Mouse (Mus musculus) liver, adult 2 months (tissue): ENCODE measurements around the gene Ptprn2. TPM values are rescaled to one million over a fixed set of nuclear protein-coding genes. Genes with fewer than 3 reads are reported as not detected.

Experiments
- DNase-seq: peaks from one replicate; pipeline ENCODE4 v3.0.0-alpha.2; 2011; ENCODE audit warnings: low read depth, low spot score; ENCODE audit errors: extremely low read depth
- H3K27ac ChIP-seq: fragments of 200-500 bp; replicated peaks from 2 replicates; pipeline ENCODE4 v1.5.1; 2012; ENCODE audit warnings: low read depth, mild to moderate bottlenecking, control low read depth, inconsistent platforms, low read length; ENCODE audit not compliant: insufficient read depth
- H3K27me3 ChIP-seq: fragments of 200-500 bp; 2 replicates; pipeline ENCODE4 v1.6.1; 2012; ENCODE audit warnings: mild to moderate bottlenecking, moderate library complexity, low read length, inconsistent platforms; ENCODE audit not compliant: control insufficient read depth, insufficient read depth
- H3K36me3 ChIP-seq: fragments of 200-500 bp; 2 replicates; pipeline ENCODE4 v1.6.1; 2012; ENCODE audit warnings: low read length, inconsistent platforms; ENCODE audit not compliant: control insufficient read depth, insufficient read depth
- H3K4me1 ChIP-seq: fragments of 200-500 bp; 2 replicates; pipeline ENCODE4 v1.6.1; 2011; ENCODE audit warnings: low read length; ENCODE audit not compliant: control insufficient read depth, insufficient read depth
- H3K4me3 ChIP-seq: fragments of 200-500 bp; 2 replicates; pipeline ENCODE4 v1.5.1; 2011; ENCODE audit warnings: low read depth, mild to moderate bottlenecking, control low read depth, low read length, moderate library complexity; ENCODE audit not compliant: insufficient read depth
- H3K79me2 ChIP-seq: fragments of 200-500 bp; 2 replicates; pipeline ENCODE4 v1.6.1; 2012; ENCODE audit warnings: inconsistent platforms, mild to moderate bottlenecking, low read length, moderate library complexity; ENCODE audit not compliant: control insufficient read depth, insufficient read depth
- H3K9ac ChIP-seq: fragments of 200-500 bp; 2 replicates; pipeline ENCODE4 v1.6.1; 2012; ENCODE audit warnings: low read depth, mild to moderate bottlenecking, control low read depth, inconsistent platforms, low read length
- CTCF ChIP-seq: fragments of 200-500 bp; IDR thresholded peaks from 2 replicates; pipeline ENCODE4 v1.5.1; 2011; ENCODE audit warnings: low read depth, low read length, control low read depth
- POLR2A ChIP-seq: fragments of 200-500 bp; IDR thresholded peaks from 2 replicates; pipeline ENCODE4 v1.6.1; 2011; ENCODE audit warnings: low read length, control low read depth; ENCODE audit not compliant: insufficient read depth; ENCODE audit errors: extremely low read depth
- WGBS: fragments of 180-500 bp; shearing (Covaris S2); methylation state at CpG from one replicate; pipeline ENCODE4 v1.1.7; 2018; 5-methylcytosine and 5-hydroxymethylcytosine counted together
- polyA plus RNA-seq: library from polyadenylated mRNA; depleted of rRNA; stranded (reverse); fragments of >200 nt; gene quantifications from 2 replicates; pipeline ENCODE4 v1.2.3, GENCODE M21; 2012
- total RNA-seq: library from RNA; depleted of rRNA; stranded (reverse); fragments of >200 nt; gene quantifications from 2 replicates; pipeline ENCODE4 v1.2.3, GENCODE M21; 2014

The Ptprn2 gene
- total and polyA plus RNA-seq, 2 experiments = 0.06 TPM; not detected in 1

DNA sequence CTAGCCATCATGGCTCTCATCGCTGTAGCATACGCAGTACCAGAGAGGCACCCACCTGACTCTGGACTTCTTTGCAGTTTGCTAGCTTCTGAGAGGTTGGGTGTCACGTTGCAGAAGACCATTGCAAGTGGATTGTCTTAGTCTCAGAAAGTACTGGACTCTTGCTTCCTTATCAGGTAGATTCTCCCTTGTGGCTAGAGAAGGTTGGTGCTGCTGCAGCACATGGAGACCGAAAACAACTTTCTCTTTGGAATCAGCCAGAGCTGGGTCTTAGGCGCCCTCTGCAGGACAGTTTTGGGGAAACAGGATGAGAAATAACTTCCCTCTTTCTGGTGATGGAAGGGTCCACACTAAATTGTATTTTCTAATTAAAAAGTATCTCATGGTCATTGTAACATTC is 134.3 kb downstream of the Ptprn2 start:
- peak; percentile 26 for DNase-seq
- H3K4me3 ChIP-seq = no peak overlapping the region
- H3K9ac ChIP-seq = no peak overlapping the region
- H3K79me2 ChIP-seq = no peaks in the 10 kb centered on the region
- no peaks in the 10 kb centered on the region for H3K36me3 ChIP-seq
- H3K4me1 ChIP-seq = no peaks in the 10 kb centered on the region
- H3K27me3 ChIP-seq = no peaks in the 10 kb centered on the region
- H3K27ac ChIP-seq = no peak overlapping the region
- 39% methylated on average over 5 of the region's 5 CpGs for WGBS
- peak; percentile 69 for TF ChIP-seq CTCF
- TF ChIP-seq POLR2A = no peak

DNA sequence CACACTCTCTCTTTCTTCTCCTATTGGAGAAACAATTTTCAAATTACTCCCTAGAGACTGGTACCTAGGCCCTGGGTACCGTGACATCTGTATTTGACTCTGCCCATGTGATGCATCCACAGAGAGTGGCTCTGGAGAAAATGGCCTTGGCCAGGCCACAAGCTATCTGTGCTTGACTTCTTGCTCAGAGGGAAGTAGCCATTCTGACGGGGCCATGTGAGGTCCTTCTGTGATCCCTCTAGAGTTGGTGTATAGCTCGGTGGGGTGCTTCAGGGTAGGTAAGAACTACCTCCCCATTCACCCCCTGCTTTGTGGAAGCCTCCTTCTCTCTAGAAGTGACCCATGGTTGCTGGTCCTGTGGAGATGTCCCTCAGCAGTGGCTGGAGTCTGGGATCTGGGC is 134.8 kb downstream of the Ptprn2 start:
- H3K27ac ChIP-seq = no peak overlapping the region
- H3K4me3 ChIP-seq = no peak overlapping the region
- 78% methylated on average over 3 of the region's 3 CpGs for WGBS
- no peak overlapping the region for H3K9ac ChIP-seq
- TF ChIP-seq POLR2A = no peak
- TF ChIP-seq CTCF = no peak
- H3K27me3 ChIP-seq = 0 out of 2 replicates have a peak, but pooled peaks cover under 1% of the 10 kb centered on the region
- DNase-seq = no peak
- no peaks in the 10 kb centered on the region for H3K36me3 ChIP-seq
- no peaks in the 10 kb centered on the region for H3K79me2 ChIP-seq
- no peaks in the 10 kb centered on the region for H3K4me1 ChIP-seq

DNA sequence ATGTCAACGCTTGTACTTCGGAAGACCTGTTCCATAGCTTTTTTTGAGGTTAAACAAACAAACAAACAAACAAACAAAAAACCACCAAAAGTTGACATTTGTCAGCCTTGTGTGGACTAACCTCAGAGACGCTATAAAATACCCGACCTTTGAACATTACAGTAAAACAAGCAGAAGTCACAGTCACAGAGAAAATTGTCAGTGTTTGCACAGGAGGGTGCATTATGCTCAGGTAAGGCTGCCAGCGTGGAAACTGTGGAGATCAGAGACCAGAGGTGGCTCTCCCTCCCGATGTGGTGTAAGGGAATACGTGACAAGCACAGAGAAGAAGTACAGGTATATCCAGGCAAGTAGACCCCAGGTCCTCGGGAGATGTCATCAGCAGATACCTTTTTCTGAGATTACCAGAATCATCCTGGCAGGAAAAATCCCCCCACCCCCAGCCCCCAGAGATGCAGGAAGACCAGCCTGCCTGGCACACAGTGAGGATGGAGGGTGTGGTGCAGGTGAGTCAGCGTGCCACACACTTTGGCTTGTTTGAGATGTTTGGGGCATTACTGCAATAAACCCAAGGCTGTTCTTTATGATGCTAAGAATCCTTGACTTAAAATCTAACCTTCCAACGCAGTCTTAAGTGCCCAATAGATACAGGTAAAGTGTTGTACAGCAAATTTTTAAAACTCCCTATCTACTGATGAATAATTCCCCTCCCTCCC is 136.0 kb downstream of the Ptprn2 start:
- Histone ChIP-seq H3K27me3 (0 out of 2 replicates have a peak, but pooled peaks cover 2% of the 10 kb centered on the region), H3K36me3 (no peaks in the 10 kb centered on the region), H3K27ac (no peak overlapping the region), H3K9ac (no peak overlapping the region), H3K4me1 (peaks cover 2% of the 10 kb centered on the region; the same call in 1 of the 2 replicates), H3K79me2 (no peaks in the 10 kb centered on the region), H3K4me3 (no peak overlapping the region)
- DNase-seq = no peak
- WGBS = 56% methylated on average over 10 of the region's 10 CpGs
- no peak for TF ChIP-seq CTCF
- TF ChIP-seq POLR2A = no peak

DNA sequence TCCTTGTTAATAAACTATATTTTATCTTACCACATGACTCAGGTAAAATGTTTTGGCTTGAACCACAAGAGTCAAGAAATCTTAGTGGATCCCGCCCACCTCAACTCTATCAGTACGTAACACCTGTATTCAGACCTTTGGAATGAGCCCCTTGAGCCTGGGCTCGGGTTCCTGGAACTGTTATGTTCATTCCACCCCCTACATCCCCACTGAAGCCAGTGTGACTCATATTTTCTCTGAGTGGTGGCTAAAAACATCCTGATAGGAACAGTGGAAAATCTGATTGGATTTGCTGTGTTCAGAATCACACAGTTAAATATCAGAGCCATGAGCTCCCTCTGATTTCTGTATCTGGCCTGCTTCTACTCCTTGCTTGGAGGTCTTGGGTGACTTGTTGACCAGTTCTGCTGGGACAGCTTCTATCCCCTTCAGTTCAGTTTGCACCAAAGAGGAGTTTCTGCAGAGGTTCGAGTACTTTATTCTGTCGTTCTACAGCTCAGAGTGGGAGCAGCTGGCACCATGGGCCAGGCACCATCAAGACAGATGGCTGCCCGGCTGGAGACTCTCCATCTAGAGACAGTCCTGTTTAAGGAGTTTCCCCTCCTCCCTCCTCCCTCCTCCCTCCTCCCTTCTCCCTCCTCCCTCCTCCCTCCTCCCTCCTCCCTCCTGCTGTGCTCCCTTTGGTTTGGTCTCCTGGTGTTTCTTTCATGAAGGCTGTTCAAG is 137.3 kb downstream of the Ptprn2 start:
- Histone ChIP-seq H3K79me2 (no peaks in the 10 kb centered on the region), H3K9ac (no peak overlapping the region), H3K27me3 (0 out of 2 replicates have a peak, but pooled peaks cover 2% of the 10 kb centered on the region), H3K27ac (no peak overlapping the region), H3K36me3 (no peaks in the 10 kb centered on the region), H3K4me3 (no peak overlapping the region), H3K4me1 (peaks cover 2% of the 10 kb centered on the region; the same call in 1 of the 2 replicates)
- WGBS = 65% methylated on average over 6 of the region's 6 CpGs
- no peak for DNase-seq
- TF ChIP-seq CTCF = no peak
- TF ChIP-seq POLR2A = no peak

DNA sequence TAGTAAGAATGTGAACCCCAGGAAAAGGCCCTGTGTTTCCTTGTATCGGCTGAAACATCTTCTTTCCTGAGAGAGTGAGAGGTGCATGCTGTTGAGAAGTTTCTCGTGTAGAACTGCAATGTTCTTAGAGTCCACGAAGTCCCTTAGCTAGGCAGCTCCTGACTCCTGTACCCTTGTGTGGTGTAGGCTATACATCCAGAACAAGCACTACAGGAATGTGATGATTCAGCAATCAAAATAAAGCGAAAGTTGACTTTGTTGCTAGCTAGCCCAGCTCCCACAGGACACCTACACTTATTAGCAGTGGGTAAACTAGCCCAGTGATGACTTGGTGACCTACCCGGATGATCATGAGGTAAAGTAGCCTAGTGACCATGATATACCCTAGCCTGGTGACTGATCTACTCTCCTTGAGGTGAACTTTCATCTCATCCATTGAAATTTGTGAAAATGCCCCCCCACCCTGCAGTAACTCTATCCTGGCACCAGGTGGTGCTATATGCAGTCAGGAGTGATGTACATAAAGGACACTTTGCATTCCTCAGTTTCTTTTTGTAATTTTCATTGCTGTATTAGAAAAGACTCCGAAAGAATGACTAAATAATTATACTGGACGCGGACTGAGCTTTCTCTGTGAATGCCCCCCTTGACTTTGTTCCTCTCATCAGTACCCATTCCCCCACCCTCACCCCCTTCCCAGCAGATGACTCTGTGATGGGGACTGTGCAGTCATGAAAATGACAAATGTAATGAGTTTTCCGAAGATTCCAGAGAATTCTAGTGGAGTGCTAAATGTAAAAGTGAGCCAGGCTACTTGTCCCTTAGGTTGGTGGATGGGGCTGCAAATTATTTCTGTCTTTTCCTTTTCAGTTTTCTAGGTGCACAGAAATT is 140.1 kb downstream of the Ptprn2 start:
- no peak overlapping the region for H3K27ac ChIP-seq
- no peaks in the 10 kb centered on the region for H3K79me2 ChIP-seq
- TF ChIP-seq CTCF = peak; percentile 43
- TF ChIP-seq POLR2A = no peak
- H3K9ac ChIP-seq = no peak overlapping the region
- 41% methylated on average over 9 of the region's 9 CpGs for WGBS
- DNase-seq = peak; percentile 14
- peaks cover 2% of the 10 kb centered on the region; the same call in 1 of the 2 replicates for H3K4me1 ChIP-seq
- no peaks in the 10 kb centered on the region for H3K36me3 ChIP-seq
- H3K27me3 ChIP-seq = 0 out of 2 replicates have a peak, but pooled peaks cover 2% of the 10 kb centered on the region
- no peak overlapping the region for H3K4me3 ChIP-seq
